Mouse (Mus musculus) heart, postnatal 14 days (tissue): Measurements from ENCODE around the gene Slfn2. TPM values are rescaled to one million over a fixed set of nuclear protein-coding genes. Genes with fewer than 3 reads are reported as not detected.

ENCODE experiments used
- DNase-seq, 2 experiments: peaks; one replicate each; pipeline ENCODE4 v3.0.0; 2021 to 2022
- intact Hi-C: fragments of 180-260 bp; cut with DNase I; formaldehyde crosslinking; loops from one replicate; pipeline ENCODE4 v1.15.1; 2025
- microRNA-seq, 2 experiments: library from miRNA; unstranded; fragments of <30 nt; microRNA quantifications; one replicate each; pipeline ENCODE4 v1.2.0; 2021 to 2022
- total RNA-seq, 2 experiments: library from RNA; stranded (reverse); gene quantifications; 2 replicates each; pipeline ENCODE4 v1.2.3; 2021

Gene Slfn2
- total RNA-seq, 2 experiments from 2014 or later, result 3.5 to 4.8 TPM

- DNase-seq, result no peak
- intact Hi-C loops, result no loop called here
These were observed 3.2 kb downstream of the Slfn2 start for GRCm38 (mm10) chr11:83067982-83068694.

GRCm38 (mm10) chr11:83070321-83070970 is 5.5 kb downstream of the Slfn2 start:
- intact Hi-C loops, result no loop called here
- no peak for DNase-seq

- intact Hi-C loops, result no loop called here
These were observed 13.0 kb downstream of the Slfn2 start for GRCm38 (mm10) chr11:83077714-83078422.

GRCm38 (mm10) chr11:83078423-83079140 is 13.7 kb downstream of the Slfn2 start:
- DNase-seq, result no peak
- intact Hi-C loops, result no loop called here

More at GRCm38 (mm10) chr11:83077714-83078422, 13.0 kb downstream of the Slfn2 start:
- DNase-seq, result peak; percentile 77 to 80

GRCm38 (mm10) chr11:83079487-83080199 is 14.7 kb downstream of the Slfn2 start:
- intact Hi-C loops, result no loop called here
- DNase-seq, result no peak

- intact Hi-C loops, result no loop called here
These were observed 18.0 kb downstream of the Slfn2 start for GRCm38 (mm10) chr11:83082741-83083473.

GRCm38 (mm10) chr11:83084161-83084560 is 19.2 kb downstream of the Slfn2 start:
- intact Hi-C loops, result no loop called here
- DNase-seq, result no peak

More at GRCm38 (mm10) chr11:83082741-83083473, 18.0 kb downstream of the Slfn2 start:
- no peak for DNase-seq

- intact Hi-C loops, result no loop called here
- no peak for DNase-seq
These were observed 19.8 kb downstream of the Slfn2 start for GRCm38 (mm10) chr11:83084761-83085160.

GRCm38 (mm10) chr11:83115138-83115537 is 50.2 kb downstream of the Slfn2 start:
- DNase-seq, result peak; percentile 17 to 40
- intact Hi-C loops, result no loop called here

- DNase-seq, result no peak
- intact Hi-C loops, result no loop called here
These were observed 51.8 kb downstream of the Slfn2 start, which contains the start of gene Slfn1 for GRCm38 (mm10) chr11:83116597-83117227. Slfn1 (plus strand) TSS chr11:83116849.

GRCm38 (mm10) chr11:83118056-83118455 is 53.1 kb downstream of the Slfn2 start:
- no peak for DNase-seq

More at GRCm38 (mm10) chr11:83118056-83118455, 53.1 kb downstream of the Slfn2 start:
- intact Hi-C loops, result no loop called here

Small RNA genes lying within 50 kb of the gene (microRNA-seq; reads per million reads assigned to microRNA genes)
- gene Gm27598, result 0 reads per million in 2 experiments

Other genes with a start within 250 kb of the Slfn2 start
- gene Rffl, start 193.9 kb upstream of the Slfn2 start, total RNA-seq, result 1 to 10 TPM; 5.0 to 6.5 TPM
- 1 to 10 TPM; 8.0 to 8.3 TPM for gene Rad51d, start 174.5 kb upstream of the Slfn2 start, total RNA-seq
- not detected for gene Fndc8, start 173.0 kb upstream of the Slfn2 start, total RNA-seq
- gene Nle1, start 156.7 kb upstream of the Slfn2 start, total RNA-seq, result 10 to 100 TPM; 12.6 to 12.7 TPM
- gene Unc45b, start 154.6 kb upstream of the Slfn2 start, total RNA-seq, result 100 to 1,000 TPM; 162 to 164 TPM
- gene Slfn5, start 113.8 kb upstream of the Slfn2 start, total RNA-seq, result 10 to 100 TPM; 78.3 to 87.2 TPM
- 1 to 10 TPM; 1.2 to 2.3 TPM for gene Slfn9, start 73.3 kb upstream of the Slfn2 start, total RNA-seq
- gene Slfn8, start 44.3 kb upstream of the Slfn2 start, total RNA-seq, result under 1 TPM; 0.22 to 0.46 TPM
- gene Slfn1, start 51.7 kb downstream of the Slfn2 start, total RNA-seq, result under 1 TPM in 1 of 2 experiments, not detected in 1; 0.41 TPM
- gene Slfn4, start 110.1 kb downstream of the Slfn2 start, total RNA-seq, result under 1 TPM; 0.12 to 0.20 TPM
- 1 to 10 TPM; 3.4 to 4.6 TPM for gene Slfn3, start 126.2 kb downstream of the Slfn2 start, total RNA-seq
- under 1 TPM; 0.07 to 0.19 TPM for gene Slfn14, start 221.6 kb downstream of the Slfn2 start, total RNA-seq
- 10 to 100 TPM; 52.6 to 58.6 TPM for gene Ap2b1, start 233.9 kb downstream of the Slfn2 start, total RNA-seq
- gene Pex12, start 237.5 kb downstream of the Slfn2 start, total RNA-seq, result 10 to 100 TPM in 1 of 2 experiments, 1 to 10 TPM in 1; 9.3 to 13.6 TPM